Mouse (Mus musculus): ENCODE measurements around the gene Mbd5.
"Not testable (repeated sequence)": the region's sequence is repeated elsewhere in the genome, so short reads cannot be mapped to it uniquely, and the experiment has no call there.

The Mbd5 gene

GRCm38 (mm10) chr2:49177015-49177414 lies 227.7 kb downstream of the Mbd5 start:
- DNase-seq: no peak

- DNase-seq: no peak
These were observed 241.7 kb downstream of the Mbd5 start for GRCm38 (mm10) chr2:49190984-49191383.

- DNase-seq: no peak
These were observed 242.4 kb downstream of the Mbd5 start for GRCm38 (mm10) chr2:49191695-49192094.

GRCm38 (mm10) chr2:49204081-49204480 lies 254.8 kb downstream of the Mbd5 start:
- no peak for DNase-seq

- DNase-seq: not testable (repeated sequence)
These were observed 256.4 kb downstream of the Mbd5 start for GRCm38 (mm10) chr2:49205692-49206091.

- DNase-seq: no peak
These were observed 260.0 kb downstream of the Mbd5 start for GRCm38 (mm10) chr2:49209349-49209748.

- DNase-seq: no peak
These were observed 261.1 kb downstream of the Mbd5 start for GRCm38 (mm10) chr2:49210408-49210807.

- no peak for DNase-seq
These were observed 280.4 kb downstream of the Mbd5 start for GRCm38 (mm10) chr2:49229725-49230124.

GRCm38 (mm10) chr2:49234064-49234463 lies 284.8 kb downstream of the Mbd5 start:
- no peak for DNase-seq

- no peak for DNase-seq
These were observed 292.4 kb downstream of the Mbd5 start for GRCm38 (mm10) chr2:49241715-49242114.

- no peak for DNase-seq
These were observed 314.8 kb downstream of the Mbd5 start for GRCm38 (mm10) chr2:49264092-49264491.

- DNase-seq: no peak
These were observed 323.1 kb downstream of the Mbd5 start for GRCm38 (mm10) chr2:49272295-49272967.

GRCm38 (mm10) chr2:49276017-49276722 lies 326.9 kb downstream of the Mbd5 start:
- no peak for DNase-seq

- DNase-seq: no peak
These were observed 331.2 kb downstream of the Mbd5 start for GRCm38 (mm10) chr2:49280496-49280895.

- DNase-seq: no peak
These were observed 334.3 kb downstream of the Mbd5 start for GRCm38 (mm10) chr2:49283583-49283982.

- no peak for DNase-seq
These were observed 337.7 kb downstream of the Mbd5 start for GRCm38 (mm10) chr2:49286965-49287364.

- DNase-seq: no peak
These were observed 342.4 kb downstream of the Mbd5 start for GRCm38 (mm10) chr2:49291709-49292108.

GRCm38 (mm10) chr2:49312629-49313447 lies 363.5 kb downstream of the Mbd5 start:
- peak; percentile 77 for DNase-seq

- no peak for DNase-seq
These were observed 384.3 kb downstream of the Mbd5 start for GRCm38 (mm10) chr2:49333594-49333993.

GRCm38 (mm10) chr2:49335267-49335666 lies 386.0 kb downstream of the Mbd5 start:
- no peak for DNase-seq

GRCm38 (mm10) chr2:49344287-49344686 lies 395.0 kb downstream of the Mbd5 start:
- DNase-seq: no peak

GRCm38 (mm10) chr2:49345786-49346185 lies 396.5 kb downstream of the Mbd5 start:
- DNase-seq: no peak

- DNase-seq: peak; percentile 96
These were observed 400.5 kb downstream of the Mbd5 start for GRCm38 (mm10) chr2:49349813-49350212.

- DNase-seq: no peak
These were observed 401.5 kb downstream of the Mbd5 start for GRCm38 (mm10) chr2:49350852-49351251.
